Mouse (Mus musculus) kidney, postnatal 25 days (tissue): ENCODE measurements around the gene Dact2.
A peak's percentile ranks its signal among the peaks of the same experiment; 100 is the strongest.

Experiments
- DNase-seq, 2 experiments: peaks; one replicate each; pipeline ENCODE4 v3.0.0; 2021; ENCODE audit warnings: mixed read lengths in 2 of 2

The Dact2 gene

DNA sequence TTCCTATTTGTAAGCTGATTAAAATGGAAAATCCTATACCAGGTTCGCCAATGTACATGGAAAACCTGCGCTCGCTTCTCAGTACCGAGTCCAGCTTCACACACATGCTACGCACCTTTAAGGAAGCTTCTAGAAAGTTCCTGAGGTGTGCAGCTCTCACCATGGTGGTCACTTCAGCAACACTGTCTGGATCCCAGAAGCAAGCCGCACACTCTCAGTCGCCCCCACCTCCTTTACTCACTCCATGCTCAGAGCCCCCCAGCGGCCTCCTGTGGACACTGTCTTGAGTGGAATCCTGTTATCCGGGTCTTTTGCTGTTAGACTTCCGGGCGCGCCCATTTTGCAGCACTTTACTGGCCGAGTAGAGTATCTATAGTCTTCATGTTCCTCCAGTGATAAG is at the start of gene Dact2:
Gene Dact2 (minus strand): TSS at position 244 of the 400 bp plus-strand sequence.
- peak; percentile 34 to 56 for DNase-seq

DNA sequence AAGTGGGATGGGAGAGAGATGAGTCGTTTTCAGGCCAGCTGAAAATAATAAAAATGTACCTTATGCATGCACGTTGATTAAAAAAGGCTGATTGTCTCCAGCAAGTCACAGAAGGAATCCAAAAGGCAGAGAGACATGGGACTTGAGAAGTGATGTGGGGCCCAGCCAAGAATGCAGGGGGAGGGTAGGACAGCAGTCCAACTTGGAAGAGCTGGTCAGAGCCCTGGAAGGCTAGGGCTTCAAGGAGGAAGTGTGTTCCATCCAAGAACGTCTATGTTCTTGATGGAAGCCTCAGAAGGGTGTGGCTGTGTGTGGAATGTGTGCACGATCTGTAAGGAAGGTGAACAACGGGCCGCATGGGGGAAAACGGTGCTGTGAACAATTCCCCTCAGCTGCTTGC is 48.4 kb upstream of the Dact2 start:
- no peak for DNase-seq

DNA sequence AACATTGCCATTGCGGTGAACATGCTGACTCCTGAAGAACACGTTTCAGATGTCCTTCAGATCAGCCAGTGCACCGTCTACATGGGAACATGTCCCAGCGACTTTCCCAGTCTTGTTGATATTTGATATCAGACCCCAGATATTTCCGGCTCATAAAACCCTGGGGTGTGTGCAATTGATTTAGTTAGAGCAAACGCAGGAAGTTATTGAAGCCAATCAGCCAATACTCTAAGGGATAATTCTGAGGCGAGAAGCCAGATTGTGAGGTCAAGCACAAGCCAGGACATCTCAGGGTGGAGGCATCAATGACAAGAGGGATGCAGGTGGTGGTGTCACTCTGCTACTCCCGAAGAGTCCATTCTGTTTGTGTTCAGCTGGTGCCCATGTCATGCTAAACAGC is 46.3 kb upstream of the Dact2 start:
- no peak for DNase-seq

DNA sequence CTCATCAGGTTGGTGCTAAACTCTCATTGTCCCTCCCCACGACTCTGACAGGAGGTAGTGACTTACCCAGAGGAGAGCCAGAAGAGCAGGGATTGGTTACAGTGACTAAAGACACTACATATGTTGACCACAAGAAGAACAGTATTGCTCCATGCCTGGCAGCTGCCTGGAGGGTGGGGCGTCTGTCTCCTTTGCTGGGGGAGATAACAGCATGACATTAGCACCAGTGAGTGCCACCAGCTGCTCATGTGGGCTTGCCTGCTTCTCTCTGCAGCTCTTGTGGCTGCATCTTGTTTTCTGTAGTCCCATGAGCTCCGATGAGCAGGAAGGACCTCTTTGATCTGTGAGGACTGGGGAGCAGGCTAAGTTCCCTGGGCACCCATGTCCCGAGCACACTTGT is 45.5 kb upstream of the Dact2 start:
- no peak for DNase-seq

DNA sequence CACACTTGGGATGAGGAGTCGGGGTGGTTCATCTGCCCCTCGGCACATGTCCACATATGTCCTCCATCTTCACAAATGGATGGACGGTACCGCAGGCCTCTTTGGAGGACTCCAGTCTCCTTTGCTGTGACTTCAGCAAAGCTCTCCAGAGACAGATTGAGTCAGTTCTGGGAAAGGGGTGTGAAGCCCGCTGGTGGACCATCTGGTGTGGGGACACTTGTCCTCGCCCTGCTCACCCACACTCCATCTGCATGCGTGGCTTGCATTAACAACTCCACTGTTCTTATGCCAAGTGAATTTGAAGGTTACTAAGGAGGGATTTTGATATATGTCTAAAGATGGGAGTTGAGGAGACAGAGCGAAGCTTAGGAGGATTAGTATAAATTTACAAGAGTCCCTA is 43.8 kb upstream of the Dact2 start:
- no peak for DNase-seq

DNA sequence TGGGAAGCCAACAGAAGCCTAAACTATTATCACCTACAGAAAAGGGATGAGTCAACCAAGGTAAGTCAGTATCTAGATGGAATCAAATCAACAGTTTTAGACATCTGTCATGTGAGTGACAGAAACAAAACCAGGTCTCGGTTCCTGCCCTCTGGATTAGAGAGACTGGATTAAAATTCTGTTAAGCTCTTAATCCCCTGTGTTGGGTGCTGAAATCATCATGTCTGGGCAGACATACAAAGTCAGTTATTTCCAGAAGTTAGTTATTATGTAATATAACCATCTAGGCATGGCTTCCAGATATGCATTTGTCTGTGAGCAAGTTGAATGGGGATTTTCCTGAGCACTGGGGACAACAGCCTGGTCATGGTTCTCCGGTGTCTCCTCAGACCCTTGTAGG is 42.2 kb upstream of the Dact2 start:
- DNase-seq = no peak

DNA sequence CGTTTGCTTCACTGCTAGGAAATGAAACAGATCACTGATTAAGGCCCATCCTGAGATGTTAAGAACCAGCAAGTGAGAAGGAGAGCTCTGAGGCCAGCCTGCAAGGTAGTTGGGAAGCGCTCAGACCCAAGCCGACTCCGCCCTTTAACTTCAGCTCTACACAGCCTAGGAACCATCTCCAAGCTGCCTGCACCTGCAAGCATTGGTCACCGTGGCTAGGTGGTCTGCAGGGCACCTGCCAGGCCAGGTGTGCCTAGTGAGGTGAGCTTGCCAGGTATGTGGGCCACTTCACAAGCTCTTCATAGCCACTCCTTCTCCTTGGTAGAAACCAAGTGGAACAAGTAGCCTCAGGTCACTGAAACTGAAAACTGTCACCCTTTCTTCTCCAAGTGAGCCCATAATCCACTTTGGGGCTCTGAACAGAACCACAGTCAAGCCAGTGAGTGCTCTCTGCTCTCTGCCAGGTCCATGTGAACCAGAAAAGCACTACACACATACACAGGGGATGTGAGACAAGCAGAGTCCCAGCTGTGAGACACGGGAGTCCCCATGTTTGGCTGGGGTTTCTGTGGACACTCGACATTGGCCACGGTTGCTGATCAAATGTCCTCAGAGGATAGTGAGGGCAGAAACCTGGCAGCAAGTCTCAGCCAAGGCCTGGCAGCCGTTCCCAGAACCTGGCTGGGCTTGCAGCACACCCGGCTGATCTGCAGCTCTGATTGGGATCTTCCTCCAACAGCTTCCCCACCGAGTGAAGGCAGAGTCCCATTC is 40.3 kb upstream of the Dact2 start:
- no peak for DNase-seq

DNA sequence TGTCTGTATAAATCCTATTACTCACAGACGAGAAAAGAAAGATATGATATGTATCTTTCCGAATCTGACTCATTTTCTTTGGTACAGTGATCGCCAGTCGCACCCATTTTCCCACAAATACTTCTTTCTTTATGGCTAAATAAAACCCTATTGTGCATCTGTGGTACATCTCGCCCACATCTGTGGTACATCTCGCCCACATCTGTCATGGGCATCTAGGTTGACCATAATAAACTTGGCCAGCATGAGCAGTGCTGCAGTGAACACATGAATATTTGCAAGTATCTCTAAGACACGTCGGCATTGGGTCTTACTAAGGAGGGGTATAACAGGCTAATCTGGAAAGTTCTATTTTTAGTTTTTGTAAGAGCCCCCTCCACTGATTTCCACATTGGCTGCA is 38.5 kb upstream of the Dact2 start:
- DNase-seq = no peak

DNA sequence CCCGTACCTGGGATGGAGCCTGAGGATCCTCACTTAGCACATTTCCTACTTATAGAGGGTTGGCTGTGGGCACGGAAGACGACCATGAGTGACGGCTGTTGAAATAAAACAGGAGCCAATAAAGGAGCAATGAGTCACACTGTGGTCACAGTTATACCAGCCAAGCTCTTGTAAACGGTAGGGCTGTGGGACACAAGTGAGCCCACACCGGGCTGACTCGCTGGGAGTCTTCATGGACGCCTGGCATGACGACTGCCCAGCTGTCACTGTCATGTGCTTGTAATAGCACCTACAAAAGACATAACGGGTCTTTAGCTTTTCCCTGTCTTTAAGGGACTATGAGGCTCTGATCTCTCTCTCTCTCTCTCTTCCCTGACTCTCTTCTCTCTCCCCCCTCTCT is 35.9 kb upstream of the Dact2 start:
- DNase-seq = no peak

DNA sequence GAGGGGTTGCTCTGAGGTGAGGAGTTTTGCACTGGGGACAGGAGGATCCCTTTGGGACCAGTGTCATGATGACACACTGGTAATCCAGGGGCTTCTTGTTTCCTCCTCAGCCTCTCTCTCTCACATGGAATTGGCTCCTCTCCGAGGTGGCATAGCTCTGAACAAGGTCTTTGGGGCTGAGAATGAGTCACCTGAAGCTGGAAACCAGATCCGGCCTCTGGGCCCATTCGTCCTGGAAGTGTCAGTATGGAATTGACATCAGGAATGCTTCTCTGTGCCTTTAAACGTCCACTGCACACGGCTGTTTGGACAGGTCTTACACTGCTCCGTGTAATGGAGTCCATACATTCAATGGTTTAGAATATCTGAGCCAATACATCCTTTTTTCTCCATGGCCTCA is 33.0 kb upstream of the Dact2 start:
- no peak for DNase-seq

DNA sequence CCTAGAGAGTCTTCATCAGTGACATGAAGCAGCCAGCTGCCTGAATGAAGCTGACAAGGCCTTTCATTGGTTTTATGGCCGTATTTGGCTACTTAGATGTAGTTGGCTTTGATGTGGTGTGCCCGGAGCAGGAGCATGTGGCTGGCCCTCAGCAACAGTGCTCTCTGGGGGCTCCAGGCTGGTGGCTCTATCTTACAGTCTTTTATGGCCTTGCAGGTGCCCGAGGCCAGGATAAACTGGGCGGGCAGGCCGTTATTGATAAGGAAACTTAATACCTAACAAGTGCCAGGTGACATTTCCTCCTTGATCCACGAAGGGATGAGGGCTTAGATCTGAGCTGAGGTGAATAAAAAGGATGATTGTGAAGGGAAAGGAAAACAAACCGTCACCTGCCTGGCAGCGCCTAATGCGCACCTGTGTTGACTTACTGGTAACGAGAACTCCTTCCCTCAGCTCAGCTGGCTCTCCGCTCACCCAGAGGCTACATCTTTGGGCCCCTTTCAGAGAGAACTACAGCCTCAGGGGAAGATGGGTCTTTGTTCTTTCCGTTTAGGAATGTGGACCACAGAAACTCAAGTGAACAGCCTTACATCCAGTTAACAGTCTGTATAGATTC is 30.8 kb upstream of the Dact2 start:
- peak in 1 of 2 experiments; percentile 9 for DNase-seq

DNA sequence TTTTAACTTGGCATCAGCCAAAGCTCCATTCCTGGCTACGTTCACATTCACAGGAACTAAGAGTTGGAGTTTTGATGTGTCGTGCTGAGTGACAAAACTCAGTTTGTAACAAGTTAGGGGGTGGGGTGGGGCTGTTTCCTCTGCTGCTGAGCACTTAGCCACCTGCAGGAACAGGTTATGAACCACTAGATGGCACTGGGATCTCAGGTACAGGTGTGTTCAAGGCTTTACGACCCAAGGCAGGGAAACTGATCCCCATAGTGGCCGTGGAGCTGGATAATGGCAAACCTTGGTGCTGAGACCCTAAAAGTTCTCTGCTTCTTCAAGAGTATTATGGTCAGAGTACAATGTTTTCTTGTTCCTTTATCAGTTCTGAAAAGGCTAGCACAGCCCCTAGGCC is 29.6 kb upstream of the Dact2 start:
- DNase-seq = peak in 1 of 2 experiments; percentile 20

DNA sequence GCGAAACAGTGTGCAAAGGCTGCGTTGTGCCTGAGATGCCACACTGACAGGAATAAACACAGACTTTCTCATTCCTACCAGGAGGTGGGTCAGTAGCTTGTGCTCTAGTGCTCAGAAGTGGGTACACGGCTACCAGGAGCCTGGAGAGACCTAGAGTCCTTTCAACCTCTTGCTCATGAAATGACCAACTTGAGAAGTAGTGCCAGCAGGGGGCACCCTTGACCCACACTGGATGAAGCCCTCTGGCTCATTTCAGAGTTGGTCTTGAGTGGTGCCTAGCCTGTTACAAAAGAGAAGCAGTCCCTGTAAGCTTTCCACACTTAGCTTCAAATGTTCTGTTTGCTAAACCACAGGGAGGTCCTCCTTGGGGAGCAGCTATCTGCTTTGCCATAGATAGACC is 28.5 kb upstream of the Dact2 start:
- DNase-seq = peak; percentile 75 to 92

DNA sequence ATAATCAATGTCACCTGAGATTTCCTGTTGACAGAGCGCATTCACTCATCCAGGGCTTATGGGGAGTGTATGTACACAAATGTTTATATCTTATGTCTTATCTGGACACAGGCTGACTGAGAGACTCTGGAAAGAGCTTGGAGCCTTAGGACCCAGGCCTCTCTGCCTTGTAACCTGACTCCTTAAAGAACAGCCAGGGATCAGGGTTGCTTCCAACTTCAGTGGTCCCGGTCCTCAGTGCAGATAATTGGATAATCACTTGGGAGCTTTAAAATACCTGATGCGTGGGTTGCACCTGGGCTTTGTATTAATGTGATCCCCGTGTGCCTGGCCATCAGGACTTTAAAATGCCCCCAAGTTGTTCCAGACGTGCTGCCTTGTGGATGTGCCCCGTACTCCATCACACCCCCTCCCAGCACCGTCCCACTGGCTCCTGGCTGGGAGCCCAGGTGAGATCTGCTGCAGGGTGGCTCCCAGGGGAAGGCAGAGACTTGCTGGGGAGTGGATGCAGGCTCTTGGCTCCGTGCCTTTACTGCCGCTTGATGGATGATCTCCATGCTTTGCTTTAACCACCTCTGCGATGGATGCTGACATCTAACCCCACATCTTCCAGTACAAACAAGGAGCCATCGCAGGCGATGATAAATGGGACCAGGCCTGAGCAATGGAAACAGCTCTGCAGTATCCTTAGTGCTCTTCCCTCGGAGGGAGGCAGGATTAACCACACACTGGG is 26.8 kb upstream of the Dact2 start:
- peak; percentile 10 to 51 for DNase-seq

DNA sequence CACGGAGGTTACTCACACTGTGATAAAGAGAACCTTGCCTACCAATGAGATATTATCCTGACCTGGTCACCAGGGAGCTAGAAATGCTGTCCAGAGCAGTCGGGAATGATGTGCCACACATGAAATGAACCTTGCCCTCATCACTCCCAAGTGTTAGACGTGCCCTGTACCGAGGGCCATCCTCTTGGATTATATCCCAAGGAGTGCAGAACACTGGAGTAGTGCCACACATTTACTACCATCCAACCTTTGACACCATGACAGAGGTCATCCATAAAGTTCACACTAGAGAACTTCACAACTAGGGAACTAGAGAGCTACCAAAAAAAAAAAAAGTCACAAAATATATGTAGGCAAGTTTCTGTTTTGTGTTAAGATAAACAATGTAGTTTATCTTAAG is 24.3 kb upstream of the Dact2 start:
- peak; percentile 32 to 51 for DNase-seq

DNA sequence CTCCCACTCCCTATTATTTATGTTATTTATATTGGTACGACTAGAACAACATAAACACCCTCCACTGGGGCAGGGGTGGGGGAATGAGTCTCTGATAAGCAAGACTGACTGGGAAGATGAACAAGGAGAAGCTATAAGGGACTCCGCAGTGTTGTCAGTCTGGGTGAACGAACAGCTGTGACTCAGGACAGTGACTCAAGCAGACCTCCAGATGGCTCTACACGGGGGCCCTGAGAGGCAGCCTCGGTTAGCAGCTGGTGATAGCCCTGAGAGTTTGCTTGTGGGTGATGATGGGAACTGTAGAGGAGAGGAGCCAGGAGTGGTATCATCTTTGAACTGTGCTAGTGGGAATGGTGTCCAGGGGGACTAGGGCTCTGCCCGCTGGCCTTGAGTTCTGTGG is 23.5 kb upstream of the Dact2 start:
- DNase-seq = no peak

DNA sequence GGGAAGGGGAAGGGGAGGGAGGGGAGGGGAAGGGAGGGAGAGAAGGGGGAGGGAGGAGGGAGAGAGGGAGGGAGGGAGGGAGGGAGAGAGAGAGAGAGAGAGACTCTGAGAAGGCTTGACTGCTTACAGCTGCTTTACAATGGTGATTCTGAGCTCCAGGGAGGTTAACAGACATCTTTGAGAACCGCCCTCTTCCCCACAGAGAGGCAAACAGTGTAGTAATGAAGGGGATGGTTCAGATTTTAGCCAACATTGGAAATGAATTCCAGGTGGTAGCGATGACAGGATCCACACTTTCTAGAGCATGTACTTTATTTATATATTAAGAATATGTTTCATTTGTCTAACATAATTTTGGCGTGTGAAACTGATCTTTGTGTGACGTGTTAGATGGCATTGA is 22.7 kb upstream of the Dact2 start:
- no peak for DNase-seq

DNA sequence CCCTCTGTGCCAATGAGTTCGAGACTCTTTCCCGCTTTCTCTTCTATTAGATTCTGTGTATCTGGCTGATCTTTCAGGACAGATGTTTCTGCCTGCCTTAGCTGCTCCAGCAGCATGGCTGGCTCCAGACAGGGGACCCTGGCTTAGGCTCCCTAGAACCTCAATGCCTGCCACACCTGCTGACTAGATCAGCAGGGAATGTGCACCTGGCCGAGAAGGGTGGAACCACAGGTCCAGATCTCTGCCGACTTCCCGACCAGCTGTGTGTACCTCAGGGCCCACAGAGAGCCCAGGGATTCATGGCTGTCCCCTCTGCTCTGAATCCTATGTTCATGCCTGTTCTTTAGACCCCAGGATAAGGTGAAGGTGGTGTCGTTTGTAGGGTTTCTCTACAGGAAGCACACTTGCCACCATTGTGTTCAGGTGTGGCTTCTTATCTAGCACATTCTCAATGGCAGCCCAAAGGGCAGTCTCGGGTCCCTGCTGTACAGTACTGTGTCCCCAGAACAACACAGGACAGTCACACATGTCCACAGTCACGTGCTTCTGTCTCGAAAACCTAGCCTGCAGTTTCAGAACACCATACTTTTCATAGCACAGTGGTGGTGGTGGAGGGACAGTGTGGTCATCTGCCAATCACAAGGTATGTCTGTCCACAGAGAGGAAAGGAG is 22.0 kb upstream of the Dact2 start:
- DNase-seq = no peak

DNA sequence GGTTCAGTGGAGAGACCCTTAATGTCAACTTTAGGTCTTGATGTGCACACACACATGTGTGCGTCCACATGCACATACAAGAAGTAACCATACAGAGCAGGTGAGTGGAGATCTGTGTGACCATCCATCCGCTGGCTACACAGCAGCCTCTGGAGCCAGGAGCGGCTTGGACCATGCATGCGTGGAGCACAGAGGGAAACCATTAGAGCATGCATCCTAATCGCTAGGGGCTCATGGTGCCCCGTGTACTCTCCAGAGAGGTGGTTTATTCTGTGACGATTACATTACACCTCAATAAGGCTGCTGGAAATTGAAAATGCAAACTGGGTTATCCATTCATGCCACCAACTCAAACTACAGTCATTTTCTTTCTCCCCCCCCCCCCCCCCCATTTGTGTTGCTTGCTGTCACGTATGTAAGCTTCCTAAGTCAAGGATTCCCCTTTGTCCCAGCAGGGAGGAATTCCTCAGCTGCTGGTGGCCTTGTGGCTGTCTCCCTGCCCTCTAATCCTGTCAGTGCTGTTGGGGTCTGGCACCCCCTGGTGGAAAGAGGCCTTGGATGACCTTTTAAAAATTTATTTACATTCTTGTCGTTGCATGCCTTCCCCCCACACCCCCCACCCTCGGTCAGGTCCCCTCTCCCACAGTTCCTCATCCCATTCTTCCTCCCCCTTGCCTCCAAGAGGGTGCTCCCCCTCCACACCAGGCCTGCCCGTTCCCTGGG is 17.9 kb upstream of the Dact2 start:
- no peak for DNase-seq

DNA sequence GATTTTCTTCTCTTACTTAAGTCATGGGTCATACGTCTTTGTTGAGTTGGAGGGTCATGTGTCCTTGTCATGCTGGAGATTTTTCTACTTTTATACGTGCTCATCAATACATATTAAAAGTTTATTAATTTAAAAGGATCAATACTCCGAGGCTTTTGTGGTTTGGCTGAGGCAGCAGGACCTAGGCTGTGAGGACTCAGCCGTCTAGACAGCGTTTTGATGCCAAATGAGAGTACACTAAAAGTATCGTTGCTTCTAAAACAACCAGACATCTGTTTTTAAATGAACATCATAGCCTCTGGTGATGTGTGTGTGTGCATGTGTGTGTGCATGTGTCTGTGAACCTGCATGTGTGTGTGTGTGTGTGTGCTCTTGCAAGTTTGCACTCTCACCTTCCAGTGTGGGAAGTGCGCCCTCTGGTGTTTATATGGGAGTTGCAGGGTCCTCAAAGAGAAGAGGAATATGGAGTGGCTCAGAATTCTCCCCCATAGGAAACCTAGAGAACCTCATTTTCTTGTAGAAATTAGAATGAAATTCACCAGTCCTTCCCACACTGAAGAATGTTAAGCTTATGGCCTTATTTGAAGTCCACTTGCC is 16.6 kb upstream of the Dact2 start:
- DNase-seq = peak; percentile 60 to 86

DNA sequence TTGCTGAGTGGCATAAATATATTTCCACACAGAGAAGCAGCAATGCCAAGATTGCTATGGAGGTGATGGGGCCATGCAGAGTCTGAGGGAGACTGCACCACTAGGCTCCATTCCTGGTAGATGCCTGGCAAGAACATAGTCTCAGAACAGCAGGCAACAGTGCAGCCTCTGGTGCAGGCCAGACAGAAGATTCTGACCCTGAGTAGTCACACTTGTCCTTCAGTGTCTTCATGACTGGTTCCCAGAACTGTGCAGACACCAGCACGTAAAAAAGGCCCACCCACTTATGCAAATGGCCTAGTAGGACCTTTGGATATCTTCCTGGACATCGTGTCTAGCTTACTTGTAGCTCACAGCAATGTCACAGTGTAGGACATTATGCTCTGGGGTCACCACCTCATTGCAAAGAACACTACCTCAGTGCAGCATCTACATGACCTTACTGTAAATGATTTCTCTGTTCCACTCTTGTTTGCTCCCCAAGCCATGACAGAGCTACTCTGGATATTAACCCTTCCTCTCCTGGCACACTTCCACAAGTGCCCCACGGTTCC is 9.9 kb upstream of the Dact2 start:
- DNase-seq = peak in 1 of 2 experiments; percentile 35

DNA sequence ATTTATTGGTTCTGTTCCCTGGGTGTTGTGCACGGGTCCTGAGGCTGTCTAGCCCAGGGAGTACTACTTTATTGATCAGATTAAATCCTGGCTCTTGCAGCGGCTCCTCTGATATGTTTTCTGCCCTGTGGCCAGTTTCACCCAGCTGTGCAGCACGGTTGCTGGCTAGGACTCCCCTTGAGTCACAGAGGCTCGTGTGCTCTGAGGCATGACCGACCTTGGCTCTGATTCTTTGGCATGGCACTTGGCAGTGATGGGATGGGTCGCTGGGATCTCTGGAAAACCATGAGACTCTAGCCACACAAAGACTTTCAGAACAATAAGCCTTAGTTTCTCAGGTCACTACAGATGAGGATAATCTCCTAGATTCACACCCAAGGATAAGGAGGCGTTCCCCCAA is 8.7 kb upstream of the Dact2 start:
- peak; percentile 61 to 71 for DNase-seq
